Mouse (Mus musculus) myocyte (in vitro differentiated cells): ENCODE measurements around the gene Fgfr4. TPM values are rescaled to one million over a fixed set of nuclear protein-coding genes. Genes with fewer than 3 reads are reported as not detected.
"Not testable (repeated sequence)": the region's sequence is repeated elsewhere in the genome, so short reads cannot be mapped to it uniquely, and the experiment has no call there.

Experiments used
- H3K27me3 ChIP-seq: one replicate; pipeline ENCODE4 v1.6.1; 2011; ENCODE audit not compliant: control insufficient read depth, insufficient read depth, insufficient read length
- H3K36me3 ChIP-seq: one replicate; pipeline ENCODE4 v1.6.1; 2011; ENCODE audit not compliant: control insufficient read depth, insufficient read depth
- H3K4me2 ChIP-seq: one replicate; pipeline ENCODE4 v1.6.1; 2011; ENCODE audit warnings: low read depth, control low read depth
- H3K4me3 ChIP-seq: one replicate; pipeline ENCODE4 v1.5.1; 2011; ENCODE audit warnings: mild to moderate bottlenecking, control low read depth, moderate library complexity
- H3K79me2 ChIP-seq: one replicate; pipeline ENCODE4 v1.6.1; 2011; ENCODE audit not compliant: control insufficient read depth, insufficient read depth
- H3ac ChIP-seq: one replicate; pipeline ENCODE4 v1.6.1; 2011; ENCODE audit not compliant: control insufficient read depth, insufficient read length
- CEBPB ChIP-seq: IDR thresholded peaks from 2 replicates; pipeline ENCODE4 v1.6.1; 2011; ENCODE audit warnings: mild to moderate bottlenecking, moderate library complexity; ENCODE audit not compliant: poor library complexity, insufficient read depth, severe bottlenecking
- E2F4 ChIP-seq: IDR thresholded peaks from one replicate; pipeline ENCODE4 v1.6.1; 2011; ENCODE audit warnings: mild to moderate bottlenecking, control low read depth, moderate library complexity; ENCODE audit not compliant: insufficient read depth
- MAX ChIP-seq: IDR thresholded peaks from one replicate; pipeline ENCODE4 v1.6.1; 2011; ENCODE audit warnings: low read depth, mild to moderate bottlenecking, control low read depth
- MYOD1 ChIP-seq, 3 experiments: IDR thresholded peaks; one replicate each; pipeline ENCODE4 v1.6.1; 2011; ENCODE audit warnings: control low read depth in 2 of 3, low read depth in 2 of 3, mild to moderate bottlenecking in 2 of 3, moderate library complexity in 1 of 3; ENCODE audit not compliant: insufficient read length in 2 of 3, control insufficient read depth in 1 of 3
- MYOG ChIP-seq, 3 experiments: IDR thresholded peaks; one replicate each; pipeline ENCODE4 v1.6.1; 2011; ENCODE audit warnings: control low read depth in 2 of 3, low read depth in 2 of 3, mild to moderate bottlenecking in 2 of 3; ENCODE audit not compliant: insufficient read length in 2 of 3, control insufficient read depth in 1 of 3, insufficient read depth in 1 of 3
- POLR2A ChIP-seq: IDR thresholded peaks from one replicate; pipeline ENCODE4 v1.6.1; 2011; ENCODE audit warnings: low read depth, mild to moderate bottlenecking, control low read depth, moderate library complexity; ENCODE audit not compliant: insufficient read length
- POLR2AphosphoS2 ChIP-seq: IDR thresholded peaks from one replicate; pipeline ENCODE4 v1.6.1; 2011; ENCODE audit warnings: low read depth, control low read depth; ENCODE audit not compliant: insufficient read length
- REST ChIP-seq: IDR thresholded peaks from one replicate; pipeline ENCODE4 v1.6.1; 2011; ENCODE audit warnings: mild to moderate bottlenecking, control low read depth, moderate library complexity; ENCODE audit not compliant: insufficient read depth, insufficient read length
- SRF ChIP-seq: IDR thresholded peaks from one replicate; pipeline ENCODE4 v1.6.1; 2011; ENCODE audit warnings: low read depth; ENCODE audit not compliant: control insufficient read depth, insufficient read length
- TCF12 ChIP-seq: IDR thresholded peaks from one replicate; pipeline ENCODE4 v1.6.1; 2011; ENCODE audit warnings: mild to moderate bottlenecking, control low read depth; ENCODE audit not compliant: poor library complexity, insufficient read depth, severe bottlenecking
- TCF3 ChIP-seq: IDR thresholded peaks from one replicate; pipeline ENCODE4 v1.6.1; 2011; ENCODE audit warnings: low read depth, control low read depth; ENCODE audit not compliant: insufficient read length
- USF1 ChIP-seq: IDR thresholded peaks from one replicate; pipeline ENCODE4 v1.6.1; 2011; ENCODE audit warnings: low read depth, mild to moderate bottlenecking, control low read depth, moderate library complexity
- polyA plus RNA-seq: library from polyadenylated mRNA; unstranded; fragments of >200 nt; fragmentation: generic; extraction: Trizol; gene quantifications from one replicate; pipeline ENCODE4 v1.2.1, GENCODE M21; 2012; ENCODE audit warnings: missing spikeins

The Fgfr4 gene
- polyA plus RNA-seq, 1 experiment: 6.6 TPM

DNA sequence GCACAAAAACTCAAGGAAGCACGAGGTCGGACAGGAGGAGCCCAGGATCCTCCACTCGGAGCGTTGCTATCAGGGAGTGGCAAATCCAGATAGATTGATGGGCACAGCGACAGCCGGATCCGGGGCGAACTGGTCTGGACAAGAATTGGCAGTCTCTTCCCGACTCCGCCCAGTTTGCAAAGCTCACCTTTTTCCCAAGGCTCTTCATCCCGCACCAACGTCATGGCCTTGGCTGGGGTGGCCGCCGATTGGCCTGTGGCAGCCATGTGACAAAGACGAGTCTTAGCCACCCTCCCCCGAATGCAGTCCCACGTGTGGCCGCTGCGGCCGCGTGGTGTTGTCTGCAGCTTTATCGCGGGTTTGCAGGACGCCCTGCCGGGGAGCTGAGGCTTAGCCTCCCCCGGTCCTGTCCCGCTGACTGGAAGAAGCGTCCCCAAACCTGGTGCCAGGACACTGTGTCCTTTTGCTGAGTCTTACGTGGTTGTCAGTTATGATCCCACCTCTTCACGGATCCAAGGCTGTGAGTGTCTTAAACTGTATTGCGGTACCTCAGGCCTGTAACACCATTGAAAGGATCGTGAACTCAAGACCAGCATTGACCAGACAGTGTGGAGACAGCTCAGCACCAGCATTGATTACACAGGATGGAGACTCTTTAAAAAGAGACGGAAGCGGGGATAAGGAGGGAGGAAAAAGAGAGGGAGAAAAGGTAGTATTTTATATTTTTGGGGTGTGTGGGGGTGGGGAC is 37.9 kb downstream of the Fgfr4 start:
- Histone ChIP-seq H3K79me2 (no peaks in the 10 kb centered on the region), H3K4me3 (peak overlapping the region; percentile 45), H3K36me3 (no peaks in the 10 kb centered on the region), H3K27me3 (no peaks in the 10 kb centered on the region), H3ac (peak overlapping the region; percentile 3), H3K4me2 (peak overlapping the region; percentile 97)
- TF ChIP-seq USF1: peak; percentile 89
- peak; percentile 90 for TF ChIP-seq POLR2AphosphoS2
- TF ChIP-seq REST: no peak
- TF ChIP-seq SRF: peak; percentile 59
- TF ChIP-seq MYOG (IDR thresholded peaks at IDR 0.05; ENCODE audit: control insufficient read depth in 1 of 3, insufficient read depth in 1 of 3, insufficient read length in 2 of 3, low read depth in 2 of 3): peak in 1 of 3 experiments; percentile 3
- TF ChIP-seq MYOD1 (IDR thresholded peaks at IDR 0.05; ENCODE audit: control insufficient read depth in 1 of 3, insufficient read length in 2 of 3, low read depth in 2 of 3): peak in 2 of 3 experiments; percentile 41 to 60
- peak; percentile 92 for TF ChIP-seq MAX
- no peak for TF ChIP-seq E2F4
- no peak for TF ChIP-seq TCF3
- no peak for TF ChIP-seq TCF12
- TF ChIP-seq POLR2A: peak; percentile 92
- no peak for TF ChIP-seq CEBPB

DNA sequence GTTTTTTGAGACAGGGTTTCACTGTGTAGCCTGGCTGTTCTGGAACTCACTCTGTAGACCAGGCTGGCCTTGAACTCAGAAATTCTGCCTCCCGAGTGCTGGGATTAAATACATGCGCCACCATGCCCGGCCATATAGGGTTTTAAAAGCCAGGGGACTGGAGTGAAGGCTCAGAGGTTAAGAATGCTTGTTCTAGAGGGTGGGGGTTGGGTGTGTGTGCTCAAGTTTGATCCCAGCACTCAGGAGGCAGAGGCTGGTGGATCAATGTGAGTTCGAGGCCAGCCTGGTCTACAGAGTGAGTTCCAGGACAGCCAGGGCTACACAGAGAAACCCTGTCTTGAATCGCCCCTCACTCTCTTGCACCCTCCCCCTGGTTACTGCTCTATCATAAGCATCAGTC is 39.1 kb downstream of the Fgfr4 start:
- no peak overlapping the region for H3ac ChIP-seq
- TF ChIP-seq MYOG (IDR thresholded peaks at IDR 0.05; ENCODE audit: control insufficient read depth in 1 of 3, insufficient read depth in 1 of 3, insufficient read length in 2 of 3, low read depth in 2 of 3) (no peak), MAX (no peak), TCF12 (no peak), CEBPB (no peak), E2F4 (no peak), TCF3 (no peak), MYOD1 (IDR thresholded peaks at IDR 0.05; ENCODE audit: control insufficient read depth in 1 of 3, insufficient read length in 2 of 3, low read depth in 2 of 3) (no peak), POLR2AphosphoS2 (no peak), POLR2A (no peak), REST (no peak), SRF (no peak), USF1 (no peak)
- H3K36me3 ChIP-seq: no peaks in the 10 kb centered on the region
- no peak overlapping the region for H3K4me3 ChIP-seq
- no peak overlapping the region for H3K4me2 ChIP-seq
- no peaks in the 10 kb centered on the region for H3K27me3 ChIP-seq
- no peaks in the 10 kb centered on the region for H3K79me2 ChIP-seq

DNA sequence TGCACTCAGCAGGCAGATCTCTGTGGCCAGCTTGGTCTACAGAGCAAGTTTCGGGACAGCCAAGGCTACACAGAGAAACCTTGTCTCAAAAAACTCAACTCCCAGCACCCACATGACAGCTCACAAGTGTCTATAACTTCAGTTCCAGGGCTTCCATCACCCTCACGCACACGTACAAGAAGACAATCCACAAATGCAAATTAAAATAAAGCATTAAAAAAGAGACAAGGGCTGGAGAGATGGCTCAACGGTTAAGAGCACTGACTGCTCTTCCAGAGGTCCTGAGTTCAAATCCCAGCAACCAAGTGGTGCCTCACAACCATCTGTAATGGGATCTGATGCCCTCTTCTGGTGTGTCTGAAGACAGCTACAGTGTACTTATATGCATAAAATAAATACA is 50.3 kb downstream of the Fgfr4 start:
- H3K27me3 ChIP-seq, H3ac ChIP-seq, H3K4me2 ChIP-seq, H3K79me2 ChIP-seq, H3K36me3 ChIP-seq, H3K4me3 ChIP-seq: not testable (repeated sequence)

DNA sequence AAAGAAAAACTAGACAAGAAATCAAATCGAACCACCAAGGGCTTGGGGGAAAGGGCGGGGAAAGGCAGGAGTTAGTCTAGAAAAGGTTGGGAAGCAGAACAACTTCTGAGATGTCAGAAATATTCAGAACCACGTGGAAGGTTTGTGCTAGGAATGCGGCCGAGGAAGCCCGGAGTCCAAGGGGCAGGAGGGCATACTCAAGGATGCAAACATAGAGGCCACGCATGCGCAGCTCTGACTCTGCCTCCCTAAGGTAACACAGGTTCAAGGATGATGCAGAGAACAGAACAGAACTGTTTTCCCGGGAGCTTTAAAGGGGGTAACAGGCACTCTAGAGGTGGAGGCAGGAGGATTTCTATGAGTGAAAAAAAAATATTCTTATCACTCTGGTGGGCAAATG is 51.3 kb downstream of the Fgfr4 start:
- no peak for TF ChIP-seq MYOD1 (IDR thresholded peaks at IDR 0.05; ENCODE audit: control insufficient read depth in 1 of 3, insufficient read length in 2 of 3, low read depth in 2 of 3)
- TF ChIP-seq POLR2AphosphoS2: no peak
- no peak for TF ChIP-seq CEBPB
- TF ChIP-seq TCF3: no peak
- no peak for TF ChIP-seq TCF12
- no peak for TF ChIP-seq E2F4
- TF ChIP-seq USF1: no peak
- no peak for TF ChIP-seq SRF
- no peak for TF ChIP-seq POLR2A
- Histone ChIP-seq H3K27me3 (no peaks in the 10 kb centered on the region), H3K4me2 (no peak overlapping the region), H3K4me3 (no peak overlapping the region), H3K36me3 (no peaks in the 10 kb centered on the region), H3K79me2 (no peaks in the 10 kb centered on the region), H3ac (no peak overlapping the region)

DNA sequence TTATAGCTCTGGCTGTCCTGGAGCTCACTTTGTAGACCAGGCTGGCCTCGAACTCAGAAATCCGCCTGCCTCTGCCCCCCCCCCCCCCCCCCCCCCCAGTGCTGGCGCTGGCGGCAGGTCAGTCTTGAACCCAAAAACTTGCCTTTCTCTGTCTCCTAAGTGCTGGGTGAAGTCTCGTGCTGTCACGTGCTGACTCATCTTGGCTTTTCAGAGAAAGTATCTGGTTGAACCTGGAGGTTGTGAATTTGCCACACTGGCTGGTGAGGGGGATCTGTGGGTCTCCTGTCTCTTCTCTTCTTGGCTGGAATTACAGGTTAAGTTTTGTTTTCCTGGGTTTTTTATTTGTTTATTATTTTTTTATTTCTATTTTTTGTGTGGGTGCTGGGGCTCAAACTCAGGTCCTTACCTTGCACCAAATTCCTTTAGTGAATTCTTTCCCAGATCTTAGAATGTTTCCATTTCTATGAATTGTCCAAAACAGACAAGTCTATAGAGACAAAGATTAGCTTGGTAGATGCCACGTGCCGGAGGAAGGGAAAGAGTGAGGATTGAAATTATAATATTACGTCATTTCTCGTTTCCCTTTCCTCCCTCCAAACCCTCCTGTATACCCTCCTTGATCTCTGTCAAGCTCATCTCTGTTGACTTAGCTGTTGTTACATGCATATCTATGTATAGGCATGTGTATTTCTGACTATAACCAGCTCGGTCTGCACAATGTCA is 52.4 kb downstream of the Fgfr4 start:
- no peaks in the 10 kb centered on the region for H3K36me3 ChIP-seq
- no peak for TF ChIP-seq MYOD1 (IDR thresholded peaks at IDR 0.05; ENCODE audit: control insufficient read depth in 1 of 3, insufficient read length in 2 of 3, low read depth in 2 of 3)
- no peak for TF ChIP-seq POLR2AphosphoS2
- TF ChIP-seq POLR2A: no peak
- no peak for TF ChIP-seq MAX
- no peak for TF ChIP-seq REST
- TF ChIP-seq SRF: no peak
- H3K27me3 ChIP-seq: no peaks in the 10 kb centered on the region
- no peak overlapping the region for H3ac ChIP-seq
- no peak overlapping the region for H3K4me2 ChIP-seq
- H3K4me3 ChIP-seq: no peak overlapping the region
- no peaks in the 10 kb centered on the region for H3K79me2 ChIP-seq
